Mouse (Mus musculus): ENCODE data around the gene Bud23.

The Bud23 gene

DNA sequence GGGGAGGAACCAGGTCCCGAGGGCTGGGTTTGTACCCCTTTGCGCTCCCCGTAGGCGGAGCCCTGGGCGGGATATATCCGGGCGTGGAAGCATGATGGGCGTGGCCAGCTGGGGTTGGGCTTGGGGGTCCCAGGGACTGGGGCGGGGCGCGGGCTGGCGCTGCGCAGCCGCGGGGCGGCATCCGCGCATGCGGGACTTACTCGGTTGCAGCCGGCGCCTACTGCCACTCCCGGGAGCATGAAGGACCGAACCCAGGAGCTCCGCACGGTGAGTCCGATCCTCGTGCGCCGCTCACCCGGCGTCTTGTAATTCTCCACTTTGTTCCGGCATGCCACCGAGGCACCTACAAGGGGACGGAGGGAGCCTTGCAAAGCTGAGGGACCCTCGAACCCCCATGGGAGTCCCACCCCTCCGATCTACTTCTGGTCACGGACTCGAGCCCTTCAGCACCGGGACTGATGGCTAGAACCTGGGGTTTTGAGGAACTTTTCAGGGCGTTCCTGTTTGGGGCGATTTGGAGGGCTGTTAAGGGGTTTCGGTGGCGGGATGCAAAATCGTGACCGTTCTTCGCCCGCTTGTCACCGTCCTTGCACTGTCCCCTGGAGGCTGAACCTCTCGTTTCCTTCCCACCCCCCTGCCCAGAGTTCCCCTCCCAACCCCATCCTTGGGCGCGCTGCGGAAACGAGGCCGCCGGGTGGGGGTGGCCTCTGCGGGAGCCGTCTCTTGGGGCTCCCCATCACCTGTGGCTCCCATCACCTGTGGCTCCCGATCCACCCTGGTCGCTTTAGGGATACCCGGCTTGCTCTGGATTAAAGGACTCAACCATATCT is 41.2 kb downstream of the Bud23 start, which contains the start of gene Stx1a:
Stx1a (plus strand) TSS at position 139 of the 830 bp plus-strand sequence.
- DNase-seq (ENCODE audit: low spot score in 2 of 2) = peak; percentile 70 to 82

GRCm38 (mm10) chr5:135021814-135022213 is 42.9 kb downstream of the Bud23 start:
- DNase-seq (ENCODE audit: low spot score in 2 of 2) = no peak

DNA sequence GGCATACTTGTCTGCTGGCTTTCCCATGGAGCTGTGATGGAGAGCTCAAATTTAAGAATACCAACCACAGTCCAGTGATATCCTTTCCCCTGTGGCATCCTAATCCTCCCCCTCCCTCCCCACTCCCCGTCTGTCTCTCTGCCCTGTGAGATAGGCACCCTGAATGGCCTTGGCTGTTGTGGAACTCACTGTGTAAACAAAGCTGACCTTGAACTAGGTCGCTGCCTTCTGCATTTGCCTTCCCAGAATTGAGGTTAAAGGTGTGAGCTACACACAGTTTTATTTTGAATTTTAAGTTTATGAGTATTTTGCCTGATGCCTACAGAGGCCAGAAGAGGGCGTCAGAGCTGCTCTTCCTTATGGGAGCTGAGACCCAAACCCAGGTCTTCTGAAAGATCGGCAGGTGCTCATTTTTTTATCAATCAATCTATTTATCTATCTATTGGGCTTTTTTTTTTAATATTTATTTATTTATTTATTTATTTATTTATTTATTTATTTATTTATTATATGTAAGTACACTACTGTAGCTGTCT is 48.5 kb downstream of the Bud23 start:
- no peak for DNase-seq (ENCODE audit: low spot score in 2 of 2)

- DNase-seq (ENCODE audit: low spot score in 2 of 2) = peak; percentile 50 to 85
Observed at GRCm38 (mm10) chr5:135015497-135015896, 49.3 kb downstream of the Bud23 start.

DNA sequence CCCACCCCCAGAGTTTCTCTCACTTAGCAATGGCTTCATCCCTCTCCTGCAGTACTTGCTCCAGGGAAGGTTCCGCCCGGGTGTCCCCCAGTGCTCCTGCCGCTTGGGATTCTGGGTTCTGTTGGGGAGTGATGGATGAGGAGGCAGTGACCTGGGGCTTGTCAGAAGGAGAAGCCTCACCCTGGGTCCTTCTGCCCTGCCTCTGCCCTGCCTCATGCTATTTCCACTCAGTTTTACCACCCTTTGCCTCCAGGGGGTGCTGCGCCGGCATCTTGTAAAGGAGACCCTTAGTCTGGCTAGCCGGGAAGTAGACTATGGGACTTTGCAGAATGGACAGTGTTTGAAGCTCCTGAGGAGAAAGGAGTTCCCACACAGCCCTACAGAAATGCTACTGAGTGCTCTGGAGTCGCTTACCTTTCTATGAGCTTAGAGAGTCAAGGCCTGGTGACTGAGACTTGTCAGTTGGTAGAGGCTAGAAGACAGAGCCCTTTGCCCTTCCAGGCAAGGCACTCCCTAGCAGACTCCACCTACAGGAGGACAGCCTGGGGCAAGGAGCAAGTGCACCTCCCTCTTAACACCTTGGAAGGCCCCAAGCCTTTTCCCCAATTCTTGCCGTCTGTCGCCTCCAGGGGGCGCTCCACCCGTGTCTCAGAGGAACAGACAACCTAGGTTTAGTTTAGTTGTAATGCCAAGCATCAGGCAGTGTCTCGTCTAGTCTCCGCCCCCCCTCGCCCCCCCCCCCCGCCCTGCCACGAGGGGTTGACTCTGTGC is 51.9 kb downstream of the Bud23 start:
- peak in 1 of 2 experiments; percentile 66 for DNase-seq (ENCODE audit: low spot score in 2 of 2)

- DNase-seq (ENCODE audit: low spot score in 2 of 2) = no peak
Observed at GRCm38 (mm10) chr5:135011809-135012613, 52.7 kb downstream of the Bud23 start.

DNA sequence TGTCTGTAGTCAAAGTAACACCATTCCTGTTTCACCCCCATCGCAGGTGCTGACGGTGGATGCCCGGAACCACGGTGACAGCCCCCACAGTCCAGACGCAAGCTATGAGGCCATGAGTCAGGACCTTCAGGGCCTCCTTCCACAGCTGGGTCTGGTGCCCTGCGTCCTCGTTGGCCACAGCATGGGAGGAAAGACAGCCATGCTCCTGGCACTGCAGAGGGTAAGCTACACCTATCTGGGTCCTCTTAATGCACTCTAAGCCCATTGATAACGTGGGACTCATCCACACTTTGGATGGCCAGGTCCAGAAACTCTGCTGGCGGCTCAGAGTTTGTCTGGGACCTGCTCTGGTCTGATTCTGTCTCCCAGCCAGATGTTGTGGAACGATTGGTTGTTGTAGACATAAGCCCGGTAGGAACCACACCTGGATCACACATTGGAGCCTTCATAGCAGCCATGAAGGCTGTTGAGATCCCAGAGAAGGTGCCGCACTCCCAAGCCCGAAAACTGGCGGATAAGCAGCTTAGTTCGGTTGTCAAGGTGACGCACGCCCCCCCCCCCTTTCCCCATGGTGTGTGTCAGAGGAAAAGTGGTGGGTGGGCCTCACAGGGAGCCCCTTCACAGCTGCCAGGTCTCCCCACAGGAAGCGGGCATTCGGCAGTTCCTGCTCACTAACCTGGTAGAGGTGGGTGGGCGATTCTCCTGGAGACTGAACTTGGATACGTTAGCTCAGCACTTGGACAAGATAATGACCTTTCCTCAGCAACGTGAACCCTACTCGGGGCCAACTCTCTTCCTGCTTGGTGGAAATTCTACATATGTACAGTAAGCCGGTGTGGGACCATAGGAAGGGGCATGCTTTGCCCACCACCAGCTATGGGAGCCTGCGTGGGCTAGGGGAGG is 53.7 kb downstream of the Bud23 start:
- no peak for DNase-seq (ENCODE audit: low spot score in 2 of 2)

GRCm38 (mm10) chr5:135010320-135010709 is 54.4 kb downstream of the Bud23 start:
- no peak for DNase-seq (ENCODE audit: low spot score in 2 of 2)

- peak in 1 of 2 experiments; percentile 81 for DNase-seq (ENCODE audit: low spot score in 2 of 2)
Observed at GRCm38 (mm10) chr5:135009590-135010319, 55.0 kb downstream of the Bud23 start.

DNA sequence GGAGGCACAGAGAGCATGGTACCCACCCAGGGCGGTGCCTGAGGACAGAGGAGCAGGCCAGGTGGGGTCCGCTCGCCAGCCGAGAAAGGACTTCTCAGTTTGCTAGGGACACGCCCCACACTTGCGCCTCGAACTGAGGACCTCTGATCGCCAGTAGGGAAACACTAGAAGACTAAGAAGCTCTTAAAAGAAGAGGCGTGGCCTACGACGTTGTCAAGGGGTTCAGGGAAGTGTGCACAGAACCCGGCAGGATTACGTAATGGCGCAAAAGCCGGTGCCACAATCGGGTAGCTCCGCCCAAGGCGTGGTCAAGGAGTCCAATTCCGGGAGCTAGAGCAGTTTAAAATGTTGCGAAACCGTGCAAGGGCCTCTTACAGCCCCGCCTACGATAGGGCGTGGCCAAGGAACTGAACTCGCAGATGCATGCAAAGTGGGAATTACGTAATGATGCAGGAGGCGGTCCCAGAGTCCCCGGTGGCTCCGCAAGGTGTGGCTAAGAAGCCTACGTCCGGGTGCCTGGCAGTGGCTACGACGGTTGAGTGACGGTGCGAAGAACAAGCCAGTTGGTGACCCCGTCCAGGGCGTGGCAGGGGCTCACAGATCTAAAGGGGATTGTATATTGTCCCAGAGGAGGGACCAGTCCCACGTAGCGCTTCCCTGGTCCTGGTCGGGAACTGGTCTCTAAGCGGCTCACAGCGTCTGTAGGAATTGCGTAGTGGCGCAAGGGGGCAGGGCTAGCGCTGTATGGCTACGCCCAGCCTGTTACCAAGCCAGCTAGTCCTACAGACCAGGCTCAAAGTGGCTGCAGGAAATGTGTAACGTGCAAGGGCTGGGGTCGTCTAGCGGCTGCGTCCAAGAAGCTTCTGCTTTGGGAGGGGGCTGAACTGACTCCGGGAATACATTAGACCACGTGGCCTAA is 55.8 kb downstream of the Bud23 start, which contains the start of gene Abhd11:
Abhd11 (plus strand) TSS at position 482 of the 919 bp plus-strand sequence.
- DNase-seq (ENCODE audit: low spot score in 2 of 2) = peak; percentile 91 to 98

GRCm38 (mm10) chr5:135007802-135008571 is 56.8 kb downstream of the Bud23 start:
- DNase-seq (ENCODE audit: low spot score in 2 of 2) = no peak

Measured in urinary bladder, adult 18-20 months (tissue).